Mouse (Mus musculus) megakaryocyte, embryonic 14.5 days (primary cell): ENCODE data around the gene Dcun1d4. TPM values are rescaled to one million over a fixed set of nuclear protein-coding genes. Genes with fewer than 3 reads are reported as not detected.
"Not testable (repeated sequence)": the region's sequence is repeated elsewhere in the genome, so short reads cannot be mapped to it uniquely, and the experiment has no call there.

Source experiments
- H3K27me3 ChIP-seq: replicated peaks from 2 replicates; pipeline ENCODE3; 2012; ENCODE audit warnings: inconsistent platforms
- H3K36me3 ChIP-seq: replicated peaks from 2 replicates; pipeline ENCODE3; 2012; ENCODE audit warnings: low read length, inconsistent platforms, mixed read lengths
- H3K4me1 ChIP-seq: 2 replicates; pipeline ENCODE4 v1.6.1; 2012; ENCODE audit warnings: inconsistent platforms
- H3K4me3 ChIP-seq: replicated peaks from 2 replicates; pipeline ENCODE3; 2012; ENCODE audit warnings: moderate library complexity, mild to moderate bottlenecking, inconsistent platforms
- H3K9me3 ChIP-seq: 2 replicates; pipeline ENCODE4 v1.6.1; 2012; ENCODE audit warnings: inconsistent platforms
- FLI1 ChIP-seq: IDR thresholded peaks from 2 replicates; pipeline ENCODE4 v1.6.1; 2012; ENCODE audit warnings: low read length, inconsistent platforms, mixed read lengths
- GATA1 ChIP-seq: IDR thresholded peaks from 3 replicates; pipeline ENCODE4 v1.6.1; 2012; ENCODE audit warnings: mixed read lengths, low read length, inconsistent platforms, borderline replicate concordance
- polyA plus RNA-seq: library from polyadenylated mRNA; stranded (reverse); fragments of >175 nt; gene quantifications from 2 replicates; pipeline ENCODE4 v1.2.3, GENCODE M21; 2012; ENCODE audit warnings: low replicate concordance; ENCODE audit not compliant: insufficient read depth

Dcun1d4 gene
- polyA plus RNA-seq, 1 experiment, result 0.66 TPM

DNA sequence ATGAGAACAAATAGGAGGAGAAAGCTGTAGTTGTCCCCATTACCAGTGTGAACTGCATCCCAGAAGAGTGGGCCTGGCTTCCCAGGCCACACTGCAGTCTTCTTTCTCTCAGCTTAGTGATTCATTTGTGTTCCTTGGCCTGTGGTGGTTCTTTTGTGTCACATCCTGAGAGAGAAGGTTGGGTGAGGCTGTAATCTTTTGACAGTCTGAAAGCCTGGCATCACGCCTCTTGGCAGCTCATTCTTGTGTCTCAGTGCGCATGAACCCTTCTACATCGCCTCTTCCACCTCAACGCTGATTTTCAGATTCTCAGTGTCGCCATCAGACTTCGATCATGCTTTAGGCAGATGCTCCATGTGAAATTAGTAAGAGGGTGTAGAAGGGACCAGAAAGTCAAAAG is 83.2 kb downstream of the Dcun1d4 start:
- Histone ChIP-seq H3K9me3 (peaks cover 8% of the 10 kb centered on the region), H3K36me3 (peaks cover 25% of the 10 kb centered on the region), H3K27me3 (no peaks in the 10 kb centered on the region), H3K4me3 (no peak overlapping the region), H3K4me1 (no peaks in the 10 kb centered on the region)
- no peak for TF ChIP-seq FLI1
- no peak for TF ChIP-seq GATA1

- no peaks in the 10 kb centered on the region for H3K27me3 ChIP-seq
- H3K9me3 ChIP-seq, result peaks cover 8% of the 10 kb centered on the region
- no peak overlapping the region for H3K4me3 ChIP-seq
- H3K36me3 ChIP-seq, result peaks cover 12% of the 10 kb centered on the region
- no peaks in the 10 kb centered on the region; the same call in none of the 2 replicates for H3K4me1 ChIP-seq
- TF ChIP-seq FLI1 (no peak), GATA1 (no peak)
Observed at GRCm38 (mm10) chr5:73566119-73566518, 85.3 kb downstream of the Dcun1d4 start.

- no peaks in the 10 kb centered on the region for H3K27me3 ChIP-seq
- peaks cover 4% of the 10 kb centered on the region for H3K36me3 ChIP-seq
- H3K4me1 ChIP-seq, result no peaks in the 10 kb centered on the region; the same call in none of the 2 replicates
- no peak for TF ChIP-seq FLI1
- no peak for TF ChIP-seq GATA1
- H3K9me3 ChIP-seq, result peaks cover under 1% of the 10 kb centered on the region; the same call in 1 of the 2 replicates
- no peak overlapping the region for H3K4me3 ChIP-seq
Observed at GRCm38 (mm10) chr5:73566892-73567291, 86.1 kb downstream of the Dcun1d4 start.

- Histone ChIP-seq H3K27me3 (peaks cover 9% of the 10 kb centered on the region), H3K36me3 (no peaks in the 10 kb centered on the region), H3K4me1 (no peaks in the 10 kb centered on the region; the same call in none of the 2 replicates), H3K9me3 (peaks cover 11% of the 10 kb centered on the region), H3K4me3 (no peak overlapping the region)
- no peak for TF ChIP-seq FLI1
- no peak for TF ChIP-seq GATA1
Observed at GRCm38 (mm10) chr5:73569181-73569580, 88.4 kb downstream of the Dcun1d4 start.

GRCm38 (mm10) chr5:73571395-73572156 is 90.8 kb downstream of the Dcun1d4 start:
- peaks cover 14% of the 10 kb centered on the region for H3K9me3 ChIP-seq
- H3K27me3 ChIP-seq, result peaks cover 22% of the 10 kb centered on the region
- H3K36me3 ChIP-seq, result no peaks in the 10 kb centered on the region
- TF ChIP-seq FLI1, result no peak
- TF ChIP-seq GATA1, result no peak
- no peak overlapping the region for H3K4me3 ChIP-seq
- no peaks in the 10 kb centered on the region; the same call in none of the 2 replicates for H3K4me1 ChIP-seq

- no peaks in the 10 kb centered on the region; the same call in none of the 2 replicates for H3K4me1 ChIP-seq
- H3K36me3 ChIP-seq, result no peaks in the 10 kb centered on the region
- TF ChIP-seq FLI1 (no peak), GATA1 (no peak)
Observed at GRCm38 (mm10) chr5:73572846-73573245, 92.0 kb downstream of the Dcun1d4 start.

GRCm38 (mm10) chr5:73573789-73574188 is 93.0 kb downstream of the Dcun1d4 start:
- Histone ChIP-seq H3K4me1 (no peaks in the 10 kb centered on the region; the same call in none of the 2 replicates), H3K4me3 (no peak overlapping the region), H3K36me3 (no peaks in the 10 kb centered on the region), H3K27me3 (peaks cover 28% of the 10 kb centered on the region), H3K9me3 (peaks cover 14% of the 10 kb centered on the region)
- TF ChIP-seq GATA1 (no peak), FLI1 (no peak)

More at GRCm38 (mm10) chr5:73572846-73573245, 92.0 kb downstream of the Dcun1d4 start:
- H3K9me3 ChIP-seq, result peaks cover 14% of the 10 kb centered on the region
- no peak overlapping the region for H3K4me3 ChIP-seq
- H3K27me3 ChIP-seq, result peaks cover 26% of the 10 kb centered on the region

- peaks cover 22% of the 10 kb centered on the region for H3K9me3 ChIP-seq
- H3K36me3 ChIP-seq, result no peaks in the 10 kb centered on the region
- H3K4me1 ChIP-seq, result no peaks in the 10 kb centered on the region; the same call in 1 of the 2 replicates
- peaks cover 29% of the 10 kb centered on the region for H3K27me3 ChIP-seq
- TF ChIP-seq FLI1, result no peak
- TF ChIP-seq GATA1, result no peak
- H3K4me3 ChIP-seq, result no peak overlapping the region
Observed at GRCm38 (mm10) chr5:73574616-73575015, 93.8 kb downstream of the Dcun1d4 start.

DNA sequence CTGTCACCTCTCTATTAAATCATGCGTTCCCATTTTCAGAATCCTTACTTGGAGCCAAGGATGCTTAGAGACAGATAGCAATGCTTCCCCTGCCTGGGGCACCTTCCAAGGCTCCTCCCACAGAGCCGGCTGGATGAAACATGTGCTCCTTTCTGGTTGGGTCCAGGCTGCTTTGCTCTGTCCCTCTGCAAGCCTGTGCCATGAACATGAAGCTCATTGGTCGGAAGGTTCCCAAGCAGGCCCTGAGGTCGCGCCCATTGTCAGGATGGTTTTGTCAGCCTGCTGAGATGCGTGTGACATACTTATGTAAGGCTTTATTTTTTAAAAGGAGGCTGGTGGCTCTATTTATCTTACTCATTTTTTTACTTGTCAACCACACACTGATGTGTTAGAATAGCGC is 95.9 kb downstream of the Dcun1d4 start:
- TF ChIP-seq FLI1 (no peak), GATA1 (no peak)
- H3K4me1 ChIP-seq, result peaks cover 6% of the 10 kb centered on the region
- H3K4me3 ChIP-seq, result no peak overlapping the region
- H3K36me3 ChIP-seq, result no peaks in the 10 kb centered on the region
- peaks cover 38% of the 10 kb centered on the region for H3K27me3 ChIP-seq
- H3K9me3 ChIP-seq, result peaks cover 23% of the 10 kb centered on the region

- Histone ChIP-seq H3K27me3 (peaks cover 46% of the 10 kb centered on the region), H3K4me3 (no peak overlapping the region), H3K9me3 (peaks cover 31% of the 10 kb centered on the region), H3K4me1 (peaks cover 6% of the 10 kb centered on the region), H3K36me3 (no peaks in the 10 kb centered on the region)
- TF ChIP-seq GATA1 (no peak), FLI1 (no peak)
Observed at GRCm38 (mm10) chr5:73578131-73578530, 97.3 kb downstream of the Dcun1d4 start.

DNA sequence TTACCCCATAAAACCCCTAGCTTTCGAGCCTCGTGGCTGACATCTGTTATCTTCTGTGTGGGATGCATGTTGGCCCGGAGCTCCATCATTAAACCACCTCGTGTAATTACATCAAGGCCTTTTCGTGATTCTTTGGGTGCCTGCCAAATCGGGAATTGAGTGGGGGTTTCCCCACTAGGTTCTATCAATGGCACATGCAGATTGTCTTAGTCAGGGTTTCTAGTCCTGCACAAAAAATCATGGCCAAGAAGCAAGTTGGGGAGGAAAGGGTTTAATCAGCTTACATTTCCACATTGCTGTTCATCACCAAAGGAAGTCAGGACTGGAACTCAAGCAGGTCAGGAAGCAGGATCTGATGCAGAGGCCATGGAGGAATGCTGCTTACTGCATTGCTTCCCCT is 103.2 kb downstream of the Dcun1d4 start:
- H3K4me3 ChIP-seq, H3K36me3 ChIP-seq: not testable (repeated sequence)
- H3K27me3 ChIP-seq, result peaks cover 27% of the 10 kb centered on the region
- H3K4me1 ChIP-seq, result peaks cover 12% of the 10 kb centered on the region
- H3K9me3 ChIP-seq, result peaks cover 16% of the 10 kb centered on the region
